Mouse (Mus musculus) neural tube, embryonic 10.5 days (tissue): ENCODE results near the gene Naglu.

Experiments used
- DNase-seq: peaks from one replicate; pipeline ENCODE4 v3.0.0-alpha.2; 2017; ENCODE audit warnings: low spot score; ENCODE audit errors: extremely low spot score

The Naglu gene

DNA sequence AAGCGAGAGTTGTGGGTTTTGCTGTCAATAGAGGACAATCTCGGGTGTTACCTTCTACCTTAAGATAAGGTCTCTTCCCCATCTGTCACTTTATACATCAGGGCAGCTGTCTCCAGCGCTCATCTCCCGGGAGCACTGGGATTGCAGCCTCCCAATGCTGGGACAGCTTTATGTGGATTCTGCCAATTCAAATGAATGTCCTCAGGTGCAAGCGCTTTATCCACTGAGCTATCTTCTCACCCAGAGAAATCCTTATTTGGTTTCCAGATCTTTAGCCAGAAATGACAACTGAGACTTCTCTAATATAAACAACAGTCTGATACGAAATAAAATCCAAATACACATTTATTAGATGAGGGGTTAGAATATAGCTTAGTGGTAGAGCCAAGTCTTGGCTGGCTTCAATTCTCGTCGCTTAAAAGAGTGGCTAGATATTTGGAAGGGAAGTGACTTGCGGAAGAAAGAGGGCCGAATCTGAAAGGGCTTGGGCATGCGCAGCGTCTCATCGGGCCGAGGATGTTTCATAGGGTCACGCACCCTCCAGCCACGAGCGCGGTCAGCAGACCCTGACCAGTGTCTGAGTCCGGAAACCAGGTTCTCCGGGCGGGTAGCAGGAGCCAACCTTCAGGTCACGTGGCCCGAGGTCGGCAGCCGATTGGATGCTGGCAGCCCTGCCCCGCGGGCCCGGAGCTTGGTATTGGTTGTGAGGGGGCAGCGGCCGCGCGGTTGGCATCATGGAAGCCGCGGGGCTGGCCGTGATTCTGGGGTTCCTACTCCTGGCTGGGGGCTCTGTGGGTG is at the start of gene Naglu:
Gene Naglu (plus strand): TSS at position 622 of the 798 bp plus-strand sequence.
- peak; percentile 95 for DNase-seq

DNA sequence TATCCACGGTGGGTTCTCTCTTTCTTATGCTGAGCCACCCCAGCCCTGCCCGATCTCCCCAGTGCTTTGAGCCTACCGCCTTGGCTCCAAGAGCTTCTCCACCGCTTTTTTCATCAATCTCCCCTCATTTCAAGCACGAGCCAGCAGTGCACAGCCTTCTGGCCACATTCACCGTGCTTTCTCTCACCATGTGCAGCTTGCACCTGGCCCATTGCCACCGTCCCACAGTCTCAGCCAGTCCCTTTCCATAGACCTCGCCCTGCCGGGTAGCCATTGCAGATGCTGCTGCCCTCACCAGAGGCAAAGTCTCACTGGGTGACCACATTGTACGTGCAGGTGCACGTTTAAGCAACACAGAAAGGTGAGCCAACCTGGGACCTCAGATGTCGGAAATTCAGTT is 46.4 kb upstream of the Naglu start:
- DNase-seq = no peak

DNA sequence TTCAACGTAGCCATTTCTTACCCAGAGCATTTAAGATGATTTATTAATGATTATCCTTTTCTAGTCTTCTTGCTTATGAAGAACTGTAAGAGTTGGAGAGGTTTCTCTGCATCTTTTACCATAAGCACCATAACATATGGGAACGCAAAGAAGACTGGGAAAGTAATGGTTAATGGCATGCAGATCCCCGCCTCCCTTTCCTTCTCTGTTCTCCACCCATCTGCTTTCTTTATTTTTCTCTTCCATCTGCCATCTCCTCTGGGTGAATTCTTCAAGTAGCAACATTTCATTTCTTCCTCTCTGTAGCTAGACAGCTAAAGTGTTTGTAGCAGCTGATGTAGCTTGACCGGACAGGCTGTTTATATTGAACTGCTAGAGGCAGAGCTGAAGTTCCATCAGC is 45.8 kb upstream of the Naglu start:
- DNase-seq = no peak

DNA sequence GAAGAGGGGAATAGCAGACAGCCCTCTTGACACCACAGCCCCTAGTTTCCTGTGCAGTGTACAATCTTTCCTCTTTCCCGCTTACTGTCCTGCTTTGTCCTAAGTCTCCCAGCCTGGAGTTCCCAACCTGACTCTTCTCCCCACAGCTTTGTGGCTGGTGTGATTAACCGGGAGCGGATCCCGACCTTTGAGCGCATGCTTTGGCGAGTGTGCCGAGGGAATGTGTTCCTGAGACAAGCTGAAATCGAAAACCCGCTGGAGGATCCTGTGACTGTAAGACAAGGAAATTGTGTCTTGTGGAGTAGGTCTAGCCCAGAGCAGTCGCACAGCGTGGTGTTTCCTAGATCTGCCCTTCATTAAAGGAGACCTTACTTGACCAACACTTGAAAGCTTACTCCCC is 42.7 kb upstream of the Naglu start:
- DNase-seq = no peak

DNA sequence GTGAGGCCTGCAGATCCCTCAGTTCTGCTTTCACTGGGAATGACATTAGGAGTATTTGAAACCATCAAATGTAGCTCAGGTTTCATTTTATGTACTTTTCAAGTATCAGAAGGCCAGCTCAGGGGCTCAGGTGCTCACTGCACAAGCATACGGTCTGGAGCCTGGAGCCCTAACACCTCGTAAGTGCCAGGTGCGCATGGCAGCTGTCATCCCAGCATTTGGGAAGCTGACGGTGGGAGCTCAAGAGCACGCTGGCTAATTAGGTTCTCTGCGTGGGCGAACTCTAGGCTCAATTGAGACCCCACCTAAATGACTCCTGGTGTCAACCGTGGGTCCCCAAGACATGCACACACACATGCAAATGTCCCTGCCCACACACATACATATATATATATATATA is 40.5 kb upstream of the Naglu start:
- no peak for DNase-seq

DNA sequence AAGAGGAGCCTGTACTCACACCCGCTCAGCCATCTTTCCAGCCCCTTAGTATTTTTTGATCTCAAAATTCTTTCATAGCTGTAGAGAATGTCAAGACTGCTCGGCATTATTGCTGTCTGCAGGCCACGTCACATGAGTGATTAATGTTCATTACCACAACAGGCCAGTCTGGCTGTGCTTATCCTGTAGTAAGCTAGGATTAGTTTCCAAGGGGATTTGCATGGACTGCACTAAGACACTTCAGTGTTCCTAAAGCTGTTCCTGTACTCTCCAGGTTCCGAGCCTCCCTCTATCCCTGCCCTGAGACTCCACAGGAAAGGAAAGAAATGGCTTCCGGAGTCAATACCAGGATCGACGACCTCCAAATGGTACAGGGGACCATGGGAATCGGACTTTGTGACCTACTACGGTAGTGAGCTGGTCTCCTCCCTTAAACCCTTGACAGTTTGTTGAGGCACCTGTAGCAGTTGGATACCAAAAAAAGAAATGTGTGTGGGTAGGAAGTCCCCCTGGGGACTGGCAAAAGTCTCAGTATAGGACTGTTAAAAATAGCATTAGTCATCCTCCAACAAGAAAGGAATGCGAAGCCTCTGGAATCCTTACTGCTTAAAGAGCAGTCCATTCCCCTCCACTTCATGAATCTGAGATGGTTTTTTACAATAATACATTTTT is 39.5 kb upstream of the Naglu start:
- no peak for DNase-seq

DNA sequence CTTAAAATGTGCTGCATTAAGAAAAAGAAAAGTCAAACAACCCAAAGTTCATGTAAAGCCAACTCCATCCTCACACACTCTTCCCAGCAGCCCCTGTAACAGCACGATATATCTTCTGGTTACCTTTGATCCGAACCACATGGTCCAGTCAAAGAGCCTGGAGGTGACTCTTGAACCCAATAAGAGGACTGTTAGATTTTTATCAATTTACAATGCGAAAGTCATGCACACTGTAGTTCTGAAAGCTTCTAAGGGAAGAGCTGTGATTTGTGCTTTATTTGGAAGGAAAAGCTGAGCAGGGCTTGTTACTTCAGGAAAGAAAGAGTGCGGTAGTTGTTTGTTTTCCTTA is 39.0 kb upstream of the Naglu start:
- DNase-seq = no peak

DNA sequence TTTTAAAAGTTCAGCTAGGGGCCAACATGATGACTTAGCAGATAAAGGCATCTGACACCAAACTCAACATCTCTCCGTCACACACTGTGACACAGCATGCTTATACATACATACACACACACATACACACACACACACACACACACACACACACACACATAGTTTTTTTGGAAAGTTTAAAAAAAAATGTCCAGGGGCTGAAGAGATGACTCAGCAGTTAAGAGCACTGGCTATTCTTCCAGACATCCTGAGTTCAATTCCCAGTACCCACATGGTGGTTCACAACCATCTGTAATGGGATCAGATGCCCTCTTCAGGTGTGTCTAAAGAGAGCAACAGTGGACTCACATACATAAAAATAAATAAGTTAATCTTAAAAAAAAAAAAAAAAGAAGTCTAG is 38.3 kb upstream of the Naglu start:
- no peak for DNase-seq

DNA sequence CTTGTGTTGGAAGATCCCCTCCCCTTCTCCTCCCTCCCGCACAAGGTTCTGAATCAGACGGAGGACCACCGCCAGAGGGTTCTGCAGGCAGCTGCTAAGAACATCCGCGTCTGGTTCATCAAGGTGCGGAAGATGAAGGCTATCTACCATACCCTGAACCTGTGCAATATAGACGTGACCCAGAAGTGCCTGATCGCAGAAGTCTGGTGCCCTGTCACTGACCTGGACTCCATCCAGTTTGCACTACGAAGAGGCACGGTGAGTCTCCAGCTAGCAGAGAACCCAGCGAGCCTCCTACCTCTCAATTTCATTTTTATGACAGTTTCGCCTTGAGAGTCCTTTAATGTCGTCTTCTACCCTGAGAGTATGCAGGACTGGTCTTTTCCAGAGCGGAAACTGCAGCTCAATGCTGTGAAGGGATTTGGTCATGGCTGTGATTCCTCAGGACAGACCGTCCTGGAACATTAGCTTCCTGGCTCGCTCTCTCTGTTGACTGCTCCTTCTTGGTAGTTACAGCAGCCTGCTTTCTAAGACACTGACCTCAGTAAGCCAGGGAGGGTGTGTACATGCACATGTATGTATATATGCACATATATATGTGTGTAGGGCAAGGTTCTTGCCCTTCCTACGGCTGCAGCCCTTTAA is 35.8 kb upstream of the Naglu start:
- DNase-seq = no peak

DNA sequence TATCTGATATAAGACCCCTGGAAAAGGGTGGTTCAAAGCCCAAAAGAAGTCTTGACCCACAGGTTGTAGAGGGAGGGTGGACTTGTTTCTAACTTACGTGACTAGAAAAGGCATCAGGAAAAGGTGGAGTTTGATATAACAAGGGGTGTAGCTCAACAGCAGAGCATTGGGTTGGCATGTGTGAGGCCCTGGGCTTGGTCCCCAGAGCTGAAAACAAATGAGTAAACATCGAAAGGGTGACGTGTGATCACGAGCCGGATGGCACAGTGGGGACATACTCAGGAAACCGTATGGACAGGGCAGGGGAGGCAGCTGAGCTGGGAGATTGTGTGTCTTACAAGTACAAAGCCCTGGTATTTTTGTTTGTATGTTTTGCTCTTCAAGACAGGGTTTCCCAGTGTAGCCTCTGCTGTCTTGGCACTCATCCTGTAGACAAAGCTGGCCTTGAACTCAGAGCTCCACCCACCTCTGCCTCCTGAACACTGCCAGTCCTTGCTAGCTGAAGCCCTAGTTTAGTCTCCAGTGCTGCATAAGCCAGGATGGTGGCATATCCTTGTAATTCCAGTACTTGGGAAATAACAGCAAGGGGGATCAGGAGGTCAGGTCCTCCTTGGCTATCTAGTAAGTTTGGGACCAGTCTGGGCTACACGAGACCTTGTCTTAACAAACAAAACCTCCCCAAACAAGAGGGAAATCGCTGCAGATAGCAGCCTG is 35.0 kb upstream of the Naglu start:
- no peak for DNase-seq

DNA sequence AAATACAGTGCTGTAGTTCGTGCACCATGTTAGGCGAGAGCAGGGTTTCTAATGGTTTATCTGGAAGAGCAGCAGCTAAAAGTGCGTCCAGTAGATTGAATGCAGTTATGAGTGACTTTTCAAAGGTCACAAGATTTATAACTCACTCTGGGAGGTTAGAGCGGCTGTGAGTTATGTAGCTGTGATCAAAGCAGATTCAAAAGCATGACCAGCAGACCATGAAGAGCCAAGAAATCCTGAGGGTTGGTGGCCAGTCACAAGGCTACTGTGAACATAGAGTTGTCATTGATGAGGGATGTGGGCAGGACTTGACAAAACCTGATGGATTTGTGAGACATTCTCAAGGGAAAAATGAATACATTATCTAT is 34.5 kb upstream of the Naglu start:
- no peak for DNase-seq

DNA sequence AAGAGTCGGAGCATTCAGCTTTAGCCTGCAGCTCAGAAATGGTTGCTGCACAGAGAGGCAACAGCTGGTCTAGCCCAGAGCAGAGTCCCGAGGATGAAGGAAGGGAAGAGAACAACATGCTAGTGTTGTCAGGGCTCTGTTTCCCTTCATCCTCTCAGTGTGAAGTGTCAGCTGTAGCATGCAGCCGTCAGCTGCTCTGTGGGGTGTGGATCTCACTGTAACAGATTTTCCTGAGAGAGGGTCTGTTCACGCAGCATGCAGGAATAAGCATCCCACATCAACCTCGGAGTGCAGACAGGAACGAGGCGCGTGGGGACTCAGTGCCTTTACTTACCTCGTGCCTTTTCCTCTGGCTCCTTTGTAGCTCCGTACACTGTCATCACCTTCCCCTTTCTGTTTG is 32.0 kb upstream of the Naglu start:
- no peak for DNase-seq

DNA sequence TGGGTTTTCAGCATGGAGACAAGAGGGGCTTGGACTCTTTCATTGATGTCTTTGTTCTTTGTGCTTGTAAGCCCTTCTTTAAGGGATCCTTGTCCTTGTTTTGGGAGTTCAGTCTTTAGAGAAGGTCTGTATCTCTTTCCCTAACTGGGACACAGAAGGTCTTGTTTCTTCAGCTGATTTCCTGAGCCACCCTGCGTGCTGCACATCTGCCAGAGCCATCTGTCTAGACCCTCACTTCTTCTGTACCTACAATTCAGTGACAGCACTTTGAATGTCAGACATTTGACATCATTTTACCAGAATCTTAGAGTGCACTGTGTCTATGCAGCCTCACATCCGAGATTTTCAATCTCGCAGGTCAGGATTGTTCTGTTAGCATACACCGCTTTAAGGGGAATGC is 24.0 kb upstream of the Naglu start:
- no peak for DNase-seq

DNA sequence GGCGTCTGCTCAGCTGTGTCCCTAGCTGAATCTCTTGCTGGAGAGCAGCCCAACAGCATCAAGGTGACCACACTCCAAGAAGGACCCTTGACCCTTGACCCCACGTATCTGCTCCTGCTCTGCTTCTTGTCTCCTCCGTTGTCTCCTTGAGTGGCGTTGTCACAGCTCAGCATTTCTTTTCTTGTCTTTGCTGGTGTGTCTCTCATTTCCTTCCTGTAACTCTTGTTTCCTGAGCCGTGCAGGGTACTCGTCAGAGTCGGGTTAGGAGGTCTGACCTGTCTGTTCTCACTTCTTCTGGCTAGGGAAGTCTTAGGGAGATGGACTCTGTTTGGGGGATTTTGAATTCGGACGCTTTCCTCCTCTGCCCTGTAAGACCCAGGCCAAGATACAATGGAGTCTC is 23.4 kb upstream of the Naglu start:
- DNase-seq = no peak

DNA sequence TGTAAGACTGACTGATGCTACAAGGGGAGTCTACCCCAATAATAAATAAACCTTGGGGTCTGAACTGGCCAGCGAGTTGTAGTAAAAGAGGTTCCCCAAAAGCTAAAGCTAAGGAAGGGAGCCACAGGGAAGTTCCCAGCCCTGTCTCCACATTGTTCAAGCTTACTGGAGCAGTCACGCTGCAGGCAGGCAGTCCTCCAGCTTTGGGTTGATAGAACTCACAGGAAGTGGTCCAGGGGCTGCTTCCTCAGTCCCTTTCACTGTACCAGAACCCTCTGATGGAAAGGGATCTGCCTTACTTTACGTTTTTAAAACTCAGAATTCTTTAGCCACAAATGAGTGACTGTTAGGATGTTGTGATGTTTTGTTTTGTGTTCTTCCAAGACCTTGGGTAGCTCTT is 22.3 kb upstream of the Naglu start:
- DNase-seq = no peak

DNA sequence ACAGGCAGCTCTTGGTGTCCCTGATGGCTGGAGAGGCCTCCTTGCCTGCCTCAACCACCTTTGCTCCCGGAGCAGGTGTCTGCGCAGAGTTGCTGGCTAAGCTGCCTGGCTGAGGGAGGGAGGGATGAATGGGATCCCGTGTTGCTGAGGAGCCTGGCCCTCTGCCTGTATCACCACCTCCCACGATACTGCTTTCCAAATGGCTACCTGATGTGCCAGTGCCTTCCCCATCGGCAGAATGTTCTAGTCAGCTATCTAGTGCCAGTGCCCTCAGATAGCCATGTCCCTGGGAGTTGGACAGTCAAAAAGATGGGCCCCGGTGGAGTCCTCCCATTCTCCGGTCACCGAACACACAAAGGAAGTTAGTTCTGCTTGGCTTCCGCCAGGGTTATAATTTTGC is 19.5 kb upstream of the Naglu start:
- no peak for DNase-seq

DNA sequence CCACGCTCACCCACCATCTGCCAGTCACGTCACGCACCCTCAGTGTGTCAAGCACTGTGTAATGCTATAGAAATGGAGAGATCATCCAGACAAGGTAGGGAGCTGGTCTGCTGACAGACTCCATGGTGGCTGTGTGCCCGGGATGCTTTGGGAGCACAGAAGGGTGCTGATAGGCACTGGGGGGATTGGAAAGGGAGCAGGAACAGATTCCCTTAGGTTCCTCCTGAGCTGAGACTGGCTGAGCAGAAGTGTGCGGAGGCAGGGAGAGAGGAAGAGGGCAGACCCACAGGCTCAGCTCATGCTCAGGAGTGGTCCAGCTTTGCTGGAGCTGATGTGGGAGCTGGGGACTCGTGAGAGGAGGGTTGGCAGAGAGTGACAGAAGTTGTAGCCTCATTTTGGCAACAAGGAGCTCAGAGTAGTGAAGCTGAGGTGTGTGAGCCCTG is 18.7 kb upstream of the Naglu start:
- no peak for DNase-seq

DNA sequence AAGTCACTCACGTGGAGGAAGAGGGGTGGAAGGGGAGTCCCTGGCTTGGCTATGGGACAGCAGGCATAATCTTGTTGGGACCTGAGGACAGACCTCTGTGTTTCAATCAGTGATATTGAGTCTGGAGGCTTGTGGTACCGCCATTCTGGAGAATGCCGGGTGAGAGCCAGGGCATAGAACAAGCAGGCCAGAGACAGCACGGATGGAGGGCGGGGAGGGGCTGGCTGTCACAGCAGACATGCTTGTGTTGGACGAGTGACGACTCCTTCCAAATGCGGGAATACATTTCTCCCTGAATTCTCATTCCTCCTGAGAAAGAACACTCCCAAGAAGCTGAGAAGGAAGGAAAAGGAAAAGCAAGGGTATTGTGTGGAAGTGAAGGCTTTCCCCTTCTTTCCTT is 18.2 kb upstream of the Naglu start:
- DNase-seq = no peak

DNA sequence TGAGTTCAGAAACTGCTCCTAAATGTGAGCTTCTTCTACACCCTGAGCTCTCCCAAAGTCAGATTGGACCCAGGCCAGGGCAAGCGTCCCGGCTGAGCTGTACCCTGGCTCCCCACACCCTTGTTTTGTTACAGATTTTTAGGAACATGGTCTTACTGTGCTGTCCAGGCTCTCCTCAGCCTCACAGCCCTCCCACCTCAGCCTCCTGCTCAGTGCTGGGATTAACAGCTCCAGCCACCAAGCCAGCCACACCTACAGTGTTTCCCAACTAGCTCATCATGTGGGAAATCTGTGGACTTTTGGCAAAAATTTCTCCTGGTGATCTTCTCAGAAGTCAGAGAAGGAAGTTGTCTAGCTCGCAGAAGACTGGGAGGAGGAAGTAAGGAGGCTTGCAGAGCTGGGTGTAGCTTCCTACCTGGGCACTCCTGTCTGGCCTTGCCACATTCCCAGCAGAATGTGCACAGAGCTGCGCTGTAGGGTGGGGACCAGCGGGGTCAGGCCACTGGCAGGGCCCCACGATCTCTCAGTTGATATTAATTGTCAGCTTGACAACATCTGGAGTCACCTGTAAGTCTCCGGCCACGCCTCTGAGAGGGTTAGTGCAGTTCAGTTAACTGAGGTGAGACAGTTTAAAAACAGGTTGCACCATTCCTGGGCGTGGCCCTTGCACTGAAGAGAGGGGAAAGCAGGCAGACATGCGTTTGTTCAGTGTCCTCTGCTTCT is 16.9 kb upstream of the Naglu start:
- no peak for DNase-seq

DNA sequence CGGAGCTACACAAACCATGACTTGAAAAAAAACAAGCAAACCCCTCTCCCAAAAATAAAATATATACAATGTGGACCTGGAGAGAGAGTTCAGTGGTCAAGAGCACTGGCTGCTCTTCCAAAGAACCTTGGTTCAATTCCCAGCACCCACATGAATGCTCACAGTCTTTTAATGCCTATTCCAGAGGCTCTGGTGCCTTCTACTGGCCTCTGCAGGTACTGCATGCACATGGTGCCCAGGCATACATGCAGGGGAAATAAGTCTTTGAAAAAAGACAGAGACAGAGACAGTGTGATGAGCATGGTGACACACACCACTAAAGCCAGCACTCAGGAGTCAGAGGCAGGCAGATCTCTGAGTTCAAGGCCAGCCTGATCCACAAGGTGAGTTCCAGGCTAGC is 15.8 kb upstream of the Naglu start:
- no peak for DNase-seq

DNA sequence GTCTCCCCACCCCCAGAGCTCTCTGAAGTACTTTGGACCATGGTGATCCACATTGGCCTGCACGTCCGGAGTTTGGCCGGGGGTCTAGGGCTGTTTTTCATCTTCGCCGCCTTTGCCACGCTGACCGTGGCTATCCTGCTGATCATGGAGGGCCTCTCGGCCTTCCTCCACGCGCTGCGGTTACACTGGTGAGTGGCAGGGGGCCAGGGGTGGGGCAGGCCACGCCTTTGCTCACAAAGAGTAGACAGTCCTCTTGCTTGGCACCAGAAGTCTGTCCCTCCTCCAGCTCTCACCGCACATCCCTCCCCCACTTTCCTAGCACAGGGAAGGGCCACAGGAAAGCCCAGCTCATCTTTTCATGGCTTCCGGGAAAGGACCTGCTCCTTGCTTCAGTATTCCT is 14.4 kb upstream of the Naglu start:
- no peak for DNase-seq

DNA sequence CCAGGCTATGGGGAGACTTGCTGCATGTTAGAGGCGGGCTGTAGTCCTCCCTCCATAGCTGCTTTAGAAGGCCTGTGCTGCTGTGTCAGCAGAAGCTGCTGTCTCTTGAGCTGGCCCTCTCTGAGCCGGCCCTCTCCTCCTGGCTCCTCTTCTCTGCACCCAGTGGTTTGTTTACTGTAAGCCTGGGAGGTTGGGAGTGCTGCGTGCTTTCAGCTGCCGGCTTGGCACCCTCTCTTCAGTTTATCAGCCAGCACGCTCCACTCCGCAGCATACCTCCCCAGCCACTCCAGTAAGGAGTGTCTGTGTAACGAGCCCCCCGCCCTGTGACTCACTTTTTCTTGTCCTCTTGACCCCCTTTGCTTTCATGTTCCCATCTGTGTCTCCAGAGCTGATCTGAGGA is 12.9 kb upstream of the Naglu start:
- DNase-seq = no peak
